Mouse (Mus musculus) heart, adult 2 months (tissue): Measurements from ENCODE around the gene Olfr643. TPM values are rescaled to one million over a fixed set of nuclear protein-coding genes. Genes with fewer than 3 reads are reported as not detected.

ENCODE experiments used
- DNase-seq, 2 experiments: peaks; one replicate each; pipeline ENCODE4 v3.0.0; 2021
- H3K27ac ChIP-seq: fragments of 200-600 bp; 2 replicates; pipeline ENCODE4 v1.8.1; 2022
- H3K27me3 ChIP-seq: fragments of 200-500 bp; 2 replicates; pipeline ENCODE4 v1.6.1; 2012; ENCODE audit warnings: mild to moderate bottlenecking, low read length, inconsistent platforms, mixed read lengths; ENCODE audit not compliant: control insufficient read depth, insufficient read depth
- H3K36me3 ChIP-seq: fragments of 200-500 bp; 2 replicates; pipeline ENCODE4 v1.6.1; 2012; ENCODE audit warnings: low read length, inconsistent platforms; ENCODE audit not compliant: control insufficient read depth, insufficient read depth
- H3K4me1 ChIP-seq: fragments of 200-500 bp; 2 replicates; pipeline ENCODE4 v1.6.1; 2011; ENCODE audit warnings: low read length; ENCODE audit not compliant: control insufficient read depth, insufficient read depth
- H3K4me3 ChIP-seq: fragments of 200-600 bp; 2 replicates; pipeline ENCODE4 v1.8.1; 2022
- H3K79me2 ChIP-seq: fragments of 200-500 bp; replicated peaks from 2 replicates; pipeline ENCODE4 v1.6.1; 2012; ENCODE audit warnings: mild to moderate bottlenecking, inconsistent platforms, low read length, moderate library complexity, mixed read lengths; ENCODE audit not compliant: control insufficient read depth, insufficient read depth
- H3K9ac ChIP-seq: fragments of 200-500 bp; 2 replicates; pipeline ENCODE4 v1.6.1; 2012; ENCODE audit warnings: low read depth, mild to moderate bottlenecking, control low read depth, inconsistent platforms, low read length, mixed read lengths
- CTCF ChIP-seq: fragments of 200-600 bp; IDR thresholded peaks from 2 replicates; pipeline ENCODE4 v1.8.1; 2022; ENCODE audit warnings: antibody characterized with exemption, mild to moderate bottlenecking, moderate library complexity
- EP300 ChIP-seq: fragments of 200-500 bp; IDR thresholded peaks from 2 replicates; pipeline ENCODE4 v1.6.1; 2011; ENCODE audit warnings: low read depth, low read length, control low read depth; ENCODE audit not compliant: insufficient read depth
- POLR2A ChIP-seq: fragments of 200-500 bp; IDR thresholded peaks from 2 replicates; pipeline ENCODE4 v1.6.1; 2011; ENCODE audit warnings: mild to moderate bottlenecking, low read depth, low read length, control low read depth; ENCODE audit not compliant: insufficient read depth
- WGBS: fragments of 180-500 bp; shearing (Covaris S2); methylation state at CpG from one replicate; pipeline ENCODE4 v1.1.7; 2018; 5-methylcytosine and 5-hydroxymethylcytosine counted together
- intact Hi-C: fragments of 180-260 bp; cut with DNase I; formaldehyde crosslinking; loops from one replicate; pipeline ENCODE4 v1.15.1; 2025
- long read RNA-seq: library from polyadenylated mRNA; stranded (forward); transcript quantifications from one replicate; pipeline ENCODE4 v2.0.0, GENCODE M21; 2021
- polyA plus RNA-seq: library from polyadenylated mRNA; depleted of rRNA; stranded (reverse); fragments of >200 nt; gene quantifications from 2 replicates; pipeline ENCODE4 v1.2.3, GENCODE M21; 2012; rRNA removed
- total RNA-seq, 2 experiments: library from RNA; stranded (reverse); gene quantifications; 2 replicates each; pipeline ENCODE4 v1.2.3; 2021

Gene Olfr643
- total RNA-seq (not detected), polyA plus RNA-seq (not detected in 2 replicates)
- long read RNA-seq: 0 reads

- Histone ChIP-seq H3K4me1 (no peaks in the 10 kb centered on the region), H3K9ac (no peak within 1 kb of the TSS), H3K79me2 (no peaks in the 10 kb centered on the region), H3K27me3 (no peaks in the 10 kb centered on the region), H3K27ac (no peak within 1 kb of the TSS), H3K36me3 (no peaks in the 10 kb centered on the region), H3K4me3 (no peak within 1 kb of the TSS)
- 80% methylated on average over 5 of the region's 5 CpGs for WGBS
- no peak for TF ChIP-seq EP300
- intact Hi-C loops: no loop called here
- DNase-seq: no peak
Observed at GRCm38 (mm10) chr7:104137305-104137704, at the start of gene Olfr643. Olfr643 (minus strand) TSS chr7:104137405.

- Histone ChIP-seq H3K9ac (no peak within 1 kb of the TSS), H3K4me3 (no peak within 1 kb of the TSS), H3K36me3 (no peaks in the 10 kb centered on the region), H3K27me3 (no peaks in the 10 kb centered on the region), H3K27ac (no peak within 1 kb of the TSS), H3K4me1 (no peaks in the 10 kb centered on the region), H3K79me2 (no peaks in the 10 kb centered on the region)
- WGBS: 84% methylated on average over 2 of the region's 2 CpGs
- no peak for DNase-seq
- TF ChIP-seq CTCF (no peak), POLR2A (no peak), EP300 (no peak)
- intact Hi-C loops: no loop called here
Observed at GRCm38 (mm10) chr7:104183292-104183691, 46.1 kb upstream of the Olfr643 start, which contains the start of gene Olfr648. Olfr648 (minus strand) TSS chr7:104183392.

- Histone ChIP-seq H3K36me3 (no peaks in the 10 kb centered on the region), H3K9ac (no peak overlapping the region), H3K4me3 (no peak overlapping the region), H3K27me3 (no peaks in the 10 kb centered on the region), H3K79me2 (no peaks in the 10 kb centered on the region), H3K4me1 (no peaks in the 10 kb centered on the region), H3K27ac (no peak overlapping the region)
- TF ChIP-seq EP300 (no peak), POLR2A (no peak)
- DNase-seq: no peak
- WGBS: 67% methylated on average over 1 of the region's 1 CpGs
- intact Hi-C loops: no loop called here
Observed at GRCm38 (mm10) chr7:104179074-104179473, 41.9 kb upstream of the Olfr643 start.

GRCm38 (mm10) chr7:104178422-104179054 lies 41.3 kb upstream of the Olfr643 start:
- no peak for DNase-seq

GRCm38 (mm10) chr7:104175085-104175484 lies 37.9 kb upstream of the Olfr643 start:
- no peaks in the 10 kb centered on the region for H3K79me2 ChIP-seq
- H3K27me3 ChIP-seq: no peaks in the 10 kb centered on the region
- H3K27ac ChIP-seq: no peak overlapping the region
- no peaks in the 10 kb centered on the region for H3K4me1 ChIP-seq
- intact Hi-C loops: no loop called here
- DNase-seq: no peak
- no peak overlapping the region for H3K4me3 ChIP-seq
- no peaks in the 10 kb centered on the region for H3K36me3 ChIP-seq
- no peak for TF ChIP-seq EP300
- no peak for TF ChIP-seq CTCF
- no peak for TF ChIP-seq POLR2A
- no peak overlapping the region for H3K9ac ChIP-seq
- WGBS: 48% methylated on average over 1 of the region's 1 CpGs

More at GRCm38 (mm10) chr7:104178422-104179054, 41.3 kb upstream of the Olfr643 start:
- Histone ChIP-seq H3K79me2 (no peaks in the 10 kb centered on the region), H3K27me3 (no peaks in the 10 kb centered on the region), H3K4me3 (no peak overlapping the region), H3K27ac (no peak overlapping the region), H3K36me3 (no peaks in the 10 kb centered on the region), H3K9ac (no peak overlapping the region), H3K4me1 (no peaks in the 10 kb centered on the region)
- intact Hi-C loops: no loop called here
- WGBS: 58% methylated on average over 5 of the region's 5 CpGs
- TF ChIP-seq POLR2A: no peak
- no peak for TF ChIP-seq EP300
- TF ChIP-seq CTCF: no peak

DNA sequence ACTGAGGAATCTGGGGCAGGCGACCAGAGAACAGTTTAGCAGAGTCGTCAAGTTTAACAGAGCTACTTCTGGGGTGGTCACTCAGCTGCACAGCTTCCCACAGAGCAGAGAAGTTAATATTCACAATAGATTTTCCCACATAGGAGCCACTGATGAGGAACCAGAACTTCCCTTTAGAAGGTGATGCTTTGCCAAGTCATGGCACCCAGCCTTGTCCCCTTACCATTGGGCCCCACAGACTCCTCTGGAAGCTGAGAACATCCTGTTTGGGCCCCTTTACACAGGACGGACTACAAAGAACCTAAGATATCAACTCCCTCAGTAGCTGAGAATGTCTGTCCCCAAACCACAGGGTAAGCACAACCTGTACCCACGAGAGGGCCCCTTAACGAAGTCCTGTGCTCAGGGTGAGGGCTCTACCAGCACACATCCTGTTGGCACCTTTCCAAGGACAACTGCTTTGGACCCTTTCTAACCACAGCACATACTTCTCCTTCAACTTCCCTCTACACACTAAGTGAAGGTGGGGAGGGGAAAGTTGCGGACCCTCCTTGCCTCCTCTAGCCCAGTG lies 32.5 kb upstream of the Olfr643 start:
- WGBS: 44% methylated on average over 6 of the region's 6 CpGs
- no peak for DNase-seq

More for the DNA sequence above, 32.5 kb upstream of the Olfr643 start:
- TF ChIP-seq POLR2A (no peak), CTCF (no peak), EP300 (no peak)
- Histone ChIP-seq H3K4me1 (no peaks in the 10 kb centered on the region), H3K4me3 (no peak overlapping the region), H3K79me2 (no peaks in the 10 kb centered on the region), H3K36me3 (no peaks in the 10 kb centered on the region), H3K27ac (no peak overlapping the region), H3K27me3 (no peaks in the 10 kb centered on the region), H3K9ac (no peak overlapping the region)
- intact Hi-C loops: no loop called here
